Mouse (Mus musculus) erythroblast, adult 5-6 weeks (primary cell): ENCODE measurements around the gene Plb1. TPM values are rescaled to one million over a fixed set of nuclear protein-coding genes. Genes with fewer than 3 reads are reported as not detected.

ENCODE experiments used
- ATAC-seq: replicated peaks from 2 replicates; pipeline ENCODE4 v1.8.0; 2016; ENCODE audit warnings: moderate number of reproducible peaks, mild to moderate bottlenecking, moderate TSS enrichment, inconsistent platforms; ENCODE audit not compliant: poor library complexity, low FRiP score, severe bottlenecking
- total RNA-seq, 2 experiments: library from RNA; stranded (forward) in 1 of 2; stranded (reverse) in 1 of 2; fragments of 150-400 nt in 1 of 2; fragments of 200-764, 138-1000 nt in 1 of 2; gene quantifications; 2 replicates each; pipeline versions ENCODE4 v1.2.3 to v1.2.4; 2015 to 2017; ENCODE audit warnings: low replicate concordance in 2 of 2

Gene Plb1
- total RNA-seq (2015; ENCODE audit: low replicate concordance) = not detected in 2 replicates
- total RNA-seq (2017; ENCODE audit: low replicate concordance) = 0.42 TPM in 1 of 2 replicates, not detected in the other

- no peak for ATAC-seq
Measured at GRCm38 (mm10) chr5:32232474-32232873, at the start of gene Plb1. Plb1 (plus strand) TSS chr5:32232708.

DNA sequence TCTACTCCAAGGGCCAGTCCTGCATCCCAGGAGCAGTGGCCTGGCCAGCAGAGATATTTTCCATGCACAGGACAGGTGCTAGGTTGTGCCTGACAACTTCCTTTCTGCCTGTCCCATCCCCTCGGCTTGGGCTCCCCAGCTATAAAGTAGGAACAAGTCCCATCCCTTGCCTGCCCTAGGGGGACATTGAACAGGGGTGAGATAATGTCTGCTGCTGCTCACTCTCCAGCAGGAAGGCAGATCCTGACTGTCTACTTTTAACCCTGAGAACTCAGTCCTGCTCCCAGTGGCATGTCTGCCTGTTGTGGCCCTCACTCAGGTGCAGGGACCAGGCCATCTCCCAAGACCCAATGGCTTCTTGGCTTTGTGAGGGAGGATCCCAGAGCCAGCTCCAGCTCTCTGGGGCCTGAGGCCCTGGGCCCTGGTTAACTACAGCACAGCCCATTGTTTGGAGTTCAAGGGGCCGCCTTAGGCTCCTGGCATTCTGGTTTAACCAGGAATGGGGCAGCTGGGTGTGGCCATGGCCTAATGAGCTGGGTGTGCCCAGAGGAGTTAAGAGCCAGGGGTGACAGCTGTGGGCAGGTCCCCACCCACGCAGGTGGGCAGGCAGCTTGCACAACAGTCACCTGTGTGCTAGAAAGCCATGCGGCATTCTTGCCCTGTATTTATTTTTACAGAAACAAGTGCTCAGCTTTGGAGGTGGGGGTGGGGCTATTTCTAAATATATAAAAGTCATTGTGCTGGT lies 49.5 kb upstream of the Plb1 start:
- no peak for ATAC-seq

DNA sequence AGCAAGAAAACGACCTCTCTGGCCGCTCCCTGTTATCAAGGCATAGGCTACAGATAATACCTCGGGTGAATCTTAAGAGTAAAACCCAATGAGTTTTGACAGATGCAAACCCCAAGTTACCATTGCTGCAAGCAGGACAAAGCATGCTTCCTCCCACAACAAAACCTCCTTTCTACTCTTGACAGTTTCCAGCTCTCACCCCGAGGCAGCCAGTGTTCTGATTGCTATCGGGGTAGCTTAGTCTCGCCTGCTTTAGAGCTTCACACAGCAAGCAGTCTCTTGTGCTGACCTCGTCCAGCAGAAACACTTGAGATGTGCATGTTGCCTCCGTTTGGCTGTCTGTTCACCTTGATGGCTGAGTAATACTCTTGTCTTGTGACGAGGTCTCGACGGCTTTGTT lies 44.8 kb upstream of the Plb1 start:
- ATAC-seq = no peak

DNA sequence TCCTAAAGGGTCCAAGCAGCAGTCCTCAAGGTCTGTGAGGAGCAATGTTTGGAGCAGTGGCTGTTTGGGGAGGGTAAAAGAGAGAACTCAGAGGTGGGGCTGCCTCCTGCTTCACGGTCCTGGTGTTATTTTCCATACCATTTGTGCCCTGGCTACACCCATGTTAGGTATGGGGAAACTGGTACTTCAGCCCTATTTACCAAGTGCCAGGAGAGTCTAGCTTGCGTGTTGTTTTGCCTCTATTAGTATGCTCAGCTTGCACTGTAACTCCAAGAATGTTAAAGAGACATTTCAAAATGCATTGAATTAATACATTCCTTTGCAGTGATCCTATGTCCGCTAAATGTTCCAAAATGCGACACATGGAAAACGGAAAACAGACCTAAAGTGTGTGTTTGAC lies 41.2 kb upstream of the Plb1 start:
- ATAC-seq = no peak

GRCm38 (mm10) chr5:32192016-32192845 lies 40.3 kb upstream of the Plb1 start:
- ATAC-seq = no peak

GRCm38 (mm10) chr5:32194236-32194635 lies 38.3 kb upstream of the Plb1 start:
- ATAC-seq = no peak

DNA sequence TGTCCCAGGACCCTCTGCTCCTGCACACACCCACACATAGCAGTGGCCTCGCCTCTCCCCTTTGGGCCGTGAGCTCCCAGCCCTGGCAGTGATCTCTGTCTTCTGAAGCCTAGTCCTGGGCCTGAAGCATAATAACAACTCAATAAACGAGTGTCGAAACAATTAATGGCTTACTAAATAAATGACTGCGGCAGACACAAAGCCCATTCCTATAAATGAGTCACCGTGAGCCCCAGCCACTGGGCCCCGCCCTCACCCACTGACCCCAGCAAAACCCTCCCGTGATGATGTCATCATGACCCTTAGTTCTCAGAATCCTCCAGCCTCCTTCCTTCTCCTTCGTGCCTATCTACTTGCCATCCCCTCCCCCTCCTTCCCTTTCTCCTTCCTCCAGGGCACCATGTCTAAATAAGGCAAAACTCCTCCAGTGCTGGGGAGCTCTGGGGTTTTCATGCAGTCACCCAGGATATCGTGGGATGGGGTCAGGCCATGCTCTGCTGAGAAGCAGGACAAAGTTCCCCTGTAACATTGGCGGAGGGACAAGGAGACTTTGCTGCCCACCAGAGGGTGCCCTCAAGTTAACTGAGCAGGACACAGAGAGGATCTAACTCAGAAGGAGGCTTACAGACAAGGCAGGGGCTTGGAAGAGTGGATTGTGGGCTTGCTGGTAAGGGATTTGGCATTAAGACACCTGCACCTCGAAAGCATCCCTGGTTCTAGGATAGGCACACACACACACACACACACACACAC lies 36.5 kb upstream of the Plb1 start:
- ATAC-seq = no peak

GRCm38 (mm10) chr5:32197698-32198097 lies 34.8 kb upstream of the Plb1 start:
- peak; percentile 83; the same call in 1 of the 2 replicates for ATAC-seq

DNA sequence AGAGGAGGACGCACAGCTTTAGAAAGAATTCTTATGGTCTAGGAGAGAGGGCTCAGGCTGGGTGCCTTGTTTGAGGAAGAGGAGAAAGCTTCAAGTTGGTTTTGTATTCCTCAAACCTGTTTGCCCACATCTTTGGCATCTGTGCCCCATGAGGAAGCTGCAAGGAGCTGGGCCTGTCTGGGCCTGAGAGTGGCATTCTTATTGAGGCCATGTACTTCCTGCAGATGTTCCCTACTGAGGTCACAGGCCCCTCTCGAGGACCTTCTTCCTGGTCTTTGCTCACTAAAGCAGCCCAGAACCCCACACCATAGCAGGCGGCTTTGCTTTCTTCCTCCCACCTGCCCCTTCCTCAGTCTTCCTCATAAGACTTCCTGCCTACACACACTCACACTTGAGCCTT lies 33.4 kb upstream of the Plb1 start:
- ATAC-seq = no peak

GRCm38 (mm10) chr5:32199594-32199993 lies 32.9 kb upstream of the Plb1 start:
- no peak for ATAC-seq

DNA sequence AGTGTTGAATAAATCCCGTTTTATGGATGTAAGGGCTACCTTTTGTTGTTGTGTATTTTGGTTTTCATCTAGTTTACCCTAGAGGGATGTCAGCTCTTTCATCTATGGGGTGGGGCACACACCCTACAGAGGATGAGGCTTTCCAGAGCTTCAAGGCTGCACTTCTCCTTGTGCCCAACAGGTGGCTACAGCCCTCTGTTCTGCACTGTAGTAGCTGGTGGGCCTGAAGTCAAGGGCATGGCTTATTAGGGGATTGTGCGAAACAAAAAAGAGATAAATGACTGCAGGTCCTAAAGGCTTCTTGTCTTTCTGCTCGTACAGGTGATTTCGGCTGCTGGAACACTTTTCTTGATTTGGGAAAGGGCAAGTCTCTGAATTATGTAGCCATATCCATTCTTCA lies 27.9 kb upstream of the Plb1 start:
- ATAC-seq = no peak

DNA sequence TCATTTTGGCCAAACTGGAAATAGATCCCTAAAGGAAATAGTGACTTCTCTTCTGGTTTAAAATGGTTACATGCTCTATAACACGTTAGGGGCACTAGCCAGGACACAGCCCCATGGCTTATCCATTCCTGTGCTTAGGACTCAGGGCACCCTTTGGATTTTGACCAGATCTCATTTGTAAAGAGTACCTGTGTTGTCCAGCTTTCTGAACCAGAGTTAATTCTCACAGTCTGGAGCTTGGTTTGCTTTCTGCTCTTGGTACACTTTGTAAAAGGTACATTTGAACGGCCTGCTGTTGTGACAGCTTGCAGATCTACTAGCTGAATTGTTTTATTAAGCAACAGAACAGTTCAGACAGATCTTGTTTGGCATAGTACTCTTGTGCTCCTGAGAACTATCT lies 25.8 kb upstream of the Plb1 start:
- ATAC-seq = no peak

DNA sequence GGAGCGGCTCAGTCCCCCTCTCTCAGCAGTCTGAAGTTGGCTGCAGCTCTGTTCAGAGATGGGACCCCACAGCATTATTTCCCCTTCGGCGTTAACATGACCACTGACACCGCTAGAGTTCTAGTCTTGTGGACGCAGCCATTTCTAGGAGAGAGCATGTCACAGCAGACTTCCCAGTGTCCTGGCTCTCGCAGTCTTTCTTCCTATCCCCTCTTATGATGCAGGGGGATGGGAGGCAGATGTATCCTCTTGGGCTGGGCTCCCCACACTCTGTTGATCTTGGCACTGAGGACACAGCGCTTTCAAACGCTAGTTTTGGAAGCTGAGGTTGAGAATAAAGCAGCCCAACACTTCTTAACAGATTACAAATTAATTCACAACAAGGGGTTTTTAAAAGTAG lies 24.0 kb upstream of the Plb1 start:
- no peak for ATAC-seq

DNA sequence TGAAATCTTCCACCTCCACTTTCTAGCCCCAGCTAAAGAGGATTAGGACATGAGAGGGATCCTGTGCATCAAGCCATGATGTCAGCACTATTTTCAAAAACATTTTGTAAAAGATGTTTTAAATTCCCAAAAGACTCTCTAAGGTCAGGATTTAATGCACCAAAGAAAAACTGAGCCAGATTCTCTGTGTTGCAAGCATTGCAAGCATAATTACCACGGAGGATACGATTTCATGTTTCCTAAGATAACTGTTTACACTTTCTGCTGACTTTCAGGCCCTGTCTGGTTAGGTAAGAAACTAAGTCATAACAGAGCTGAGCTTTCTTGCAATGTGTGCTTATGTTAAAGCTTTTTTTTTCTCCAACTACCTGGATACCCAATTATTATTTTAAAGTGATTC lies 21.5 kb upstream of the Plb1 start:
- no peak for ATAC-seq

- ATAC-seq = no peak
Measured at GRCm38 (mm10) chr5:32213746-32214145, 18.8 kb upstream of the Plb1 start.

DNA sequence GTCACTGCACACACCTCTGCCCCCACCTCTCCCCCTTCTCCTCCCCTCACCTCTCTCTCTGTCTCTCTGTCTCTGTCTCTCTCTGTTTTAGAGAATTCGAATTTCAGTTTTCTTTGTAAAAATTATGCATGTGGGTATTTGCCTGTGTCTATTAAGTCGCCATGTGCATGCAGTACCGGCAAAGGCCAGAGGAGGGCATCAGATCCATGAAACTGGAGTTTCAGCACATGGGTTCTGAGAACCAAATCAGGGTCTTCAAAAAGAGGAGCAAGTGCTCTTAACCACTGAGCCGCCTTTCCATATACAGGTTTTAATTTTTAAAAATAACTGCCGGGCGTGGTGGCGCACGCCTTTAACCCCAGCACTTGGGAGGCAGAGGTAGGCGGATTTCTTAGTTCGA lies 17.0 kb upstream of the Plb1 start:
- ATAC-seq = no peak

DNA sequence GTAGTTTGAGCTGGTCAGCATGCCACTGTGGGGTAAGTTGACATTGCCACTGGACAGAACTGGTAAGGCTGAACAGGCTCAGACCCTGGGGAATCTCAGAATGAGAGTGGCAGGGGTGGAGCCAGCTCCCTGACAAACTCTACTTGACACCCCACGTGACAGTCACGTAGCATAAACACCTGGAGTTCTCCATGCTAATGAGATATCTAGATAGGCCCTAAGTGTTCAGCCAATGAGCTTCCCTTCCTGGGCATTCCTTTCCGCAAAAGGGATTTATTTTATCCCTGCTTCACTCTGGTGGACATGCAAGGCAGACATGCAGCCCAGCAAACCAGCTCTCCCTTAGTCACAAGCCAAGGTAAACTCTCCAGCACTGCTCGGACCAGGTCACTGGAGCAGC lies 16.0 kb upstream of the Plb1 start:
- ATAC-seq = no peak

DNA sequence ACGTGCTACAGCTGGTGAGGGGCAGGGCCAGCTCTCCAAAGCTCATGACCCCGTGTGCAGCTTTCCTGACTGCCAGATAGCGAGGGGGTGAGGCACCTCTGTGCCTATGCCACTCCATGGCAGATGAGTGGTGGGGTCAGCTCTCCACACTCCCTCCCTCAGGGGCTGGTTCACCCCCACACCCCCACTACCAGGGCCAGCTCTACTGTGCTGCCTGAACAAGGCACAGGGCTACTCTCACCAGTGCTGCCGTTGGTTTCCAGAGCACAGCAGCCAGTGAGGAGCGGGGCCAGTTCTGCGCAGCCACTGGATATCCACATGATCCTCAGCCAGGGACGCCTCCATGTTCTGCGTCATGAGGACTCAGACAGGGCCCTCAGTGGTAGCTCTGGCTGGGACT lies 15.0 kb upstream of the Plb1 start:
- 0 out of 2 replicates have a peak, but pooled peaks have one; percentile 30 for ATAC-seq

GRCm38 (mm10) chr5:32230372-32230771 lies 2.1 kb upstream of the Plb1 start:
- ATAC-seq = no peak

DNA sequence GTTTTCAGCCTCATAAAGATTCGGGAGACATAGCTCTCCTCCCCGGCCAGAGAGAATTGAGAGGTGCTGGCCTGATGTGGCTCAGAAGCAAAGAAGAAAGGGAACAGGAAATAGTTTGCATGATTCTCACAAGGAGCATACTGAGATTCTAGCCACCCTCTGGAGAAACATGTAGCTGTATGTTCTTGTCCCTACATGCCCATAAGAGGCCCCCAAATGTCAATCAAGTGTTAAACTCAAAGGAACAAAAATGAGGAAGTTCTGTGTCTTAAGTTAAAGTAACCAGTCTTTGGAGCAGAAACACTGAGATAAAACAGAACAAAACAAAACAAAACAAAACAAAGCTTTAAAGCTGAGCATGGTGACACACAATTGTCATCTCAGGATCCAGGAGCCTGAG lies 6.8 kb downstream of the Plb1 start:
- ATAC-seq = no peak
